Mouse (Mus musculus) stomach, embryonic 15.5 days (tissue): ENCODE results near the gene Eps8l1. TPM values are rescaled to one million over a fixed set of nuclear protein-coding genes. Genes with fewer than 3 reads are reported as not detected.
"Not testable (repeated sequence)": the region's sequence is repeated elsewhere in the genome, so short reads cannot be mapped to it uniquely, and the experiment has no call there.

Experiments used
- ATAC-seq: fragments of 200-750 bp; cut with Nextera tagmentation; 2 replicates; pipeline ENCODE4 v1.8.0; 2017; ENCODE audit warnings: low read depth, moderate number of reproducible peaks, moderate TSS enrichment; ENCODE audit not compliant: insufficient read depth, low FRiP score
- H3K27ac ChIP-seq: fragments of 300-500 bp; sonication (generic); 2 replicates; pipeline ENCODE4 v1.5.1; 2015; ENCODE audit warnings: mild to moderate bottlenecking, inconsistent platforms
- H3K27me3 ChIP-seq: fragments of 300-500 bp; sonication (generic); replicated peaks from 2 replicates; pipeline ENCODE4 v1.6.1; 2015; ENCODE audit warnings: inconsistent platforms
- H3K36me3 ChIP-seq: fragments of 300-500 bp; sonication (generic); 2 replicates; pipeline ENCODE4 v1.6.1; 2015; ENCODE audit warnings: inconsistent platforms
- H3K4me1 ChIP-seq: fragments of 300-500 bp; sonication (generic); 2 replicates; pipeline ENCODE4 v1.6.1; 2015; ENCODE audit warnings: inconsistent platforms
- H3K4me2 ChIP-seq: fragments of 300-500 bp; sonication (generic); 2 replicates; pipeline ENCODE4 v1.6.1; 2015; ENCODE audit warnings: mild to moderate bottlenecking, inconsistent platforms
- H3K4me3 ChIP-seq: fragments of 300-500 bp; sonication (generic); replicated peaks from 2 replicates; pipeline ENCODE4 v1.5.1; 2015; ENCODE audit warnings: inconsistent platforms
- H3K9ac ChIP-seq: fragments of 300-500 bp; sonication (generic); 2 replicates; pipeline ENCODE4 v1.6.1; 2015; ENCODE audit warnings: inconsistent platforms
- H3K9me3 ChIP-seq: fragments of 300-500 bp; sonication (generic); 2 replicates; pipeline ENCODE4 v1.6.1; 2016; ENCODE audit warnings: inconsistent platforms
- WGBS: fragments of 180-500 bp; shearing (Covaris S2); methylation state at CpG from one replicate; pipeline ENCODE4 v1.1.7; 2015; 5-methylcytosine and 5-hydroxymethylcytosine counted together
- polyA plus RNA-seq: library from polyadenylated mRNA; unstranded; fragments of >200 nt; fragmentation: Nextera tagmentation; extraction: Ambion mirVana; gene quantifications from 2 replicates; pipeline ENCODE4 v1.2.1, GENCODE M21; 2015

The Eps8l1 gene
- polyA plus RNA-seq, 1 experiment from 2014 or later = 11.1 TPM

- Histone ChIP-seq H3K36me3 (no peaks in the 10 kb centered on the region), H3K27me3 (no peaks in the 10 kb centered on the region), H3K9me3 (no peaks in the 10 kb centered on the region), H3K9ac (no peak overlapping the region), H3K27ac (peak overlapping the region; percentile 73), H3K4me2 (peak overlapping the region; percentile 16), H3K4me3 (no peak overlapping the region), H3K4me1 (peaks cover 21% of the 10 kb centered on the region)
- peak; percentile 30; the same call in 1 of the 2 replicates for ATAC-seq
- 38% methylated on average over 6 of the region's 6 CpGs for WGBS
Observed at GRCm38 (mm10) chr7:4513829-4514712, 53.6 kb downstream of the Eps8l1 start.

- Histone ChIP-seq H3K9me3 (no peaks in the 10 kb centered on the region), H3K4me1 (peaks cover 19% of the 10 kb centered on the region), H3K9ac (no peak overlapping the region), H3K36me3 (no peaks in the 10 kb centered on the region), H3K4me2 (no peak overlapping the region), H3K4me3 (no peak overlapping the region), H3K27me3 (no peaks in the 10 kb centered on the region), H3K27ac (no peak overlapping the region)
- no peak for ATAC-seq
- 50% methylated on average over 6 of the region's 6 CpGs for WGBS
Observed at GRCm38 (mm10) chr7:4515853-4516252, 55.4 kb downstream of the Eps8l1 start.

GRCm38 (mm10) chr7:4516332-4517050, 56.0 kb downstream of the Eps8l1 start, which contains the start of gene Tnnt1:
Tnnt1 (minus strand) TSS chr7:4516382.
- no peak within 1 kb of the TSS for H3K4me3 ChIP-seq
- no peak within 1 kb of the TSS for H3K4me2 ChIP-seq
- no peaks in the 10 kb centered on the region for H3K9me3 ChIP-seq
- H3K4me1 ChIP-seq = peaks cover 19% of the 10 kb centered on the region
- H3K27ac ChIP-seq = peak within 1 kb of the TSS; percentile 73; the same call in 1 of the 2 replicates
- no peaks in the 10 kb centered on the region for H3K36me3 ChIP-seq
- 21% methylated on average over 4 of the region's 4 CpGs for WGBS
- H3K27me3 ChIP-seq = no peaks in the 10 kb centered on the region
- no peak within 1 kb of the TSS for H3K9ac ChIP-seq
- no peak for ATAC-seq

- 67% methylated on average over 1 of the region's 1 CpGs for WGBS
- Histone ChIP-seq H3K9ac (no peak overlapping the region), H3K4me1 (peaks cover 15% of the 10 kb centered on the region), H3K27me3 (no peaks in the 10 kb centered on the region), H3K36me3 (no peaks in the 10 kb centered on the region), H3K9me3 (no peaks in the 10 kb centered on the region), H3K4me3 (no peak overlapping the region), H3K4me2 (no peak overlapping the region), H3K27ac (no peak overlapping the region)
- no peak for ATAC-seq
Observed at GRCm38 (mm10) chr7:4518487-4518886, 58.0 kb downstream of the Eps8l1 start.

GRCm38 (mm10) chr7:4521231-4522003, 60.9 kb downstream of the Eps8l1 start:
- Histone ChIP-seq H3K9ac (0 out of 2 replicates have a peak overlapping the region, but pooled peaks have one; percentile 22), H3K4me3 (peak overlapping the region; percentile 21), H3K27me3 (no peaks in the 10 kb centered on the region), H3K9me3 (no peaks in the 10 kb centered on the region), H3K4me2 (peak overlapping the region; percentile 48), H3K27ac (no peak overlapping the region), H3K4me1 (peaks cover 5% of the 10 kb centered on the region; the same call in 1 of the 2 replicates), H3K36me3 (no peaks in the 10 kb centered on the region)
- 30% methylated on average over 32 of the region's 32 CpGs for WGBS
- ATAC-seq = no peak

- Histone ChIP-seq H3K27ac (no peak overlapping the region), H3K9me3 (no peaks in the 10 kb centered on the region), H3K9ac (no peak overlapping the region), H3K36me3 (no peaks in the 10 kb centered on the region), H3K4me1 (peaks cover 11% of the 10 kb centered on the region; the same call in 1 of the 2 replicates), H3K27me3 (no peaks in the 10 kb centered on the region), H3K4me3 (no peak overlapping the region), H3K4me2 (no peak overlapping the region)
- 69% methylated on average over 6 of the region's 6 CpGs for WGBS
- no peak for ATAC-seq
Observed at GRCm38 (mm10) chr7:4522292-4522691, 61.8 kb downstream of the Eps8l1 start.

- Histone ChIP-seq H3K27ac (no peak overlapping the region), H3K36me3 (no peaks in the 10 kb centered on the region), H3K9ac (no peak overlapping the region), H3K4me3 (no peak overlapping the region), H3K27me3 (no peaks in the 10 kb centered on the region), H3K4me2 (no peak overlapping the region), H3K9me3 (no peaks in the 10 kb centered on the region), H3K4me1 (peaks cover 12% of the 10 kb centered on the region; the same call in 1 of the 2 replicates)
- no peak for ATAC-seq
- 86% methylated on average over 33 of the region's 33 CpGs for WGBS
Observed at GRCm38 (mm10) chr7:4523205-4524130, 63.0 kb downstream of the Eps8l1 start.

GRCm38 (mm10) chr7:4524212-4524922, 63.9 kb downstream of the Eps8l1 start, which contains the start of gene Tnni3:
Tnni3 (minus strand) TSS chr7:4524229.
- not testable (repeated sequence) for H3K4me2 ChIP-seq, H3K9ac ChIP-seq, H3K9me3 ChIP-seq, ATAC-seq, H3K36me3 ChIP-seq, H3K27ac ChIP-seq, H3K27me3 ChIP-seq, H3K4me3 ChIP-seq
- peaks cover 12% of the 10 kb centered on the region; the same call in 1 of the 2 replicates for H3K4me1 ChIP-seq
- WGBS = 66% methylated on average over 15 of the region's 15 CpGs

- Histone ChIP-seq H3K4me3 (peak overlapping the region; percentile 35), H3K9me3 (no peaks in the 10 kb centered on the region), H3K27ac (0 out of 2 replicates have a peak overlapping the region, but pooled peaks have one; percentile 36), H3K4me1 (peaks cover 7% of the 10 kb centered on the region; the same call in 1 of the 2 replicates), H3K4me2 (peak overlapping the region; percentile 71), H3K36me3 (no peaks in the 10 kb centered on the region), H3K27me3 (no peaks in the 10 kb centered on the region), H3K9ac (peak overlapping the region; percentile 19; the same call in 1 of the 2 replicates)
- ATAC-seq = peak; percentile 87
- WGBS = 25% methylated on average over 40 of the region's 40 CpGs
Observed at GRCm38 (mm10) chr7:4526341-4527301, 66.1 kb downstream of the Eps8l1 start.
